Mouse (Mus musculus): ENCODE data around the gene Rgs9. TPM values are rescaled to one million over a fixed set of nuclear protein-coding genes. Genes with fewer than 3 reads are reported as not detected.
"Not testable (repeated sequence)": the region's sequence is repeated elsewhere in the genome, so short reads cannot be mapped to it uniquely, and the experiment has no call there.

Gene Rgs9
- total RNA-seq, 2 experiments from 2014 or later = 17.6 to 31.9 TPM

DNA sequence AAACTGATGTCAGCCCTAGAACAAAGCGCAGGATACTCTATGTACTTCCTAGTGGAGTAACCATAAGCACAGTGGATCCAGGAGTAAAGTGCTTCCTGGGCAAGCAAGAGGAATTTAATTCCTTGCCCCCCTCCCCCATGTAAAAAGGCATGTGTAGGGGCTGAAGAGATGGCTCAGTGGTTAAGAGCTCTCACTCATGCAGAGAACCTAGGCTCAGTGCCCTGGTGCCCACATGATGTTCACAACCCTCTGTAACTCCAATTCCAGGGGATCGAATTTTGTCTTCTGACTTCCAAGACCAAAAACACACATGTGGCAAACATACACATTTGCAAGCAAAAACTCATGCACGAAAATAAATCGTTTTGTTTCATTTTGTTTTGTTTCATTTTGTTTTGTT, 21.5 kb upstream of the Rgs9 start:
- intact Hi-C loops (cut with DNase I) = loop anchor here (5.0 kb wide), 1 partner anchor 268 kb away; no protein-coding TSS in a partner anchor
- DNase-seq (ENCODE audit: low spot score in 2 of 2) = no peak

DNA sequence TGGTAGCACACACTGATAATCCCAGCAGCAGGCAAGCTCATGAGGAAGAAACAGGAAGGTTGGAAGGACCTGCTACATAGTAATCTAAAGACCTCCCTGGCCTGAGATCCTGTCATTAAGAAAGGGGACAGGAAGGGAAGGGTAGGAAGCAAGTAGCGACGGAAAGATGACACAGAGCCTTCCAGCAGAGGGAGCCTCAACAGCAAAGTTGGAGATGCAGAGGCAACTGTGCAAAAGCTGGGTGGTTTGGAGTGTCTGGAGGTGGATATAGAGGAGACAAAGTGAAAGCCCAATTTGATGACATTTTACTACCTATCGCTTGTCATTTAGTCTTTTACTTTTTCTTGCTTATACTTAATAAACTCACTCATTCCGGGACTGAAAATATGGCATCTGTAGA, 19.0 kb upstream of the Rgs9 start:
- DNase-seq (ENCODE audit: low spot score in 2 of 2) = peak; percentile 50 to 69
- intact Hi-C loops (cut with DNase I) = loop anchor here (5.0 kb wide), 1 partner anchor 270 kb away; no protein-coding TSS in a partner anchor

DNA sequence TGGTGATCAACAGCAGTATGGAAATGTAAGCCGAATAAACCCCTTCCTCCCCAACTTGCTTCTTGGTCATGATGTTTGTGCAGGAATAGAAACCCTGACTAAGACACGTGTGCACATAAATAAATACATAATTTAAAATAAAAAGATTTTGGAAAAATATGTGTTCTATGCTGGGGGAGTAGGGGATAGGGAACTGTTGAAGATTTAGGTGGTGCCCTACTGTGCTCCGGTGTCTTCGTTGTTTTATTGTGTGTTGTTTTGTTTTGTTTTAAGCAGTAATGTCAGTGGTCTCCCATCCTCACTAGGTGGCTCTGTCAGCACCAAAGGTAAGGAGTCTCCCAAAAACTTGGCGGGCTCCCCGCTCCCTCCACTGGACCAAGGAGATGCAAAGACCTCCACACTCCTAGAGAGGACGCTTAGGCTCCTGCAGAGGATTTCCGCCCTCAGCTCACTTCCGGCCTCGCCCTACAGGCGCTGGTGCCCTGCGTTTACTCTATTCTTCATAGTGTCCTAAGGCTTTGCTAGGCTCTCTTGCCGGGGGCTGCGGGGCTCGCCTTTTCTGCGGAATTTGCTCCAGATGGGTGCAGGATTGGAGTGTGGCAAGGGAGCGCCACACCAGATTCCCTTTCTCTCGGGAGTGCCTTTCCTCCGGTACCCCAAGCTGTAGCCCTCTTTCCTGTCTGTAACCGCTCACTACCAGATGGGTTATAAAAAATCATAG, 14.1 kb upstream of the Rgs9 start:
- intact Hi-C loops (cut with DNase I) = no loop called here
- peak; percentile 76 to 77 for DNase-seq (ENCODE audit: low spot score in 2 of 2)

DNA sequence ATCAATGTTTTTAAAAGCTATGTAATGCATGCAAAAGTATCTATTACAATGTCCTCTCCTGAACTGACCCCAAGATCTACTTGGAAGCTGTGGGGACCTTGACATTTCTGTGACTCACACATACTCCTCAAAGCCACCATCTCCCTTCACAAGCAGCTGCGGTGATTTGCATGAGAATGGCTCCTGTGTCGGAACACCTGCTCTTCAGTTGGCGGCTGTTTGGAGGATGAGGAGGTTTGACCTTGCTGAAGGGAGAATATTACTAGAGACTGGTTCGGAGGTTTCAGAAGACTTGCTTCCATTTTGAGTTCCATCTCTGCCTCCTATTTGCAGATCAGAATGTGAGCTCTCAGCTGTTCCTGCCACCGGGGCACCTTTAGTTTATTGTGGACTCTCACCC, 7.8 kb upstream of the Rgs9 start:
- intact Hi-C loops (cut with DNase I) = no loop called here
- DNase-seq (ENCODE audit: low spot score in 2 of 2) = no peak

DNA sequence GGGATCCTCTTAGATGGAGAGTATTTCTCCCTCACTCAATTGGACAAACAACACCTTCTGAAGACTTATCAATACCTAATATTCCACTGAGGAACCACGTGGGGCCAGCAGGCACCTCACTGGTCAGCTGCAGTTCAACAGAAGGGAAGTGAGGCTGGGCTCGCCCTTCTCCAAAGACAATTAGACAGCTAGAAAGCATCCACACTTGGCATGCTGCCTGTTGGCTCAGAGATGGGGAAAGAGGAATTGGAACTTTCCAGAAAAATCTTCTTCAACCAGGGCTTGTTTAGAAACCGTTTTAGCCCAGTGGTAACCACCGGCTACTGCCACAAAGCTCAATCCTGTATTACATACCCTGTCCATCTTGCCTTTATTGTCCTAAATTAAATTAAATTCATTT, 4.4 kb upstream of the Rgs9 start:
- DNase-seq (ENCODE audit: low spot score in 2 of 2) = peak; percentile 21 to 23
- intact Hi-C loops (cut with DNase I) = no loop called here

DNA sequence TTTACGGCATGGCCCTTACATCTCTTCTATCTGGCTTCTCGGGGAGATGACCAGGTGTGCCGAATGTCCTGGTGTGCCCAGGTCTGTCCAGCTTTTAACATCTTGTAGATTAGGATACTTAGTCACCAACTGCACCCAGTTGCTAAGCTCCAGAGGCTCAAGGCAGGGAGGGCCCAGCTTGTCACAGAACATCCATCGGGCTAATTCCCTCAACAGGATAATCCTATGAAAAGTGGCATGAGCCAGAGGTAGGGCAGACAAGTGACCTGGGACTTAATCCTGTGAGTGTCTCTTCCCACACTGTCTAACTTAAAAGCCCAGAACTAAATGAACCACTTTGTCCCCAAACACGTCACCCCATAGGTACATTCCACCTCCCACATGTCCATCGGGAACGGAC, 898 bp downstream of the Rgs9 start:
- intact Hi-C loops (cut with DNase I) = no loop called here
- no peak for DNase-seq (ENCODE audit: low spot score in 2 of 2)

DNA sequence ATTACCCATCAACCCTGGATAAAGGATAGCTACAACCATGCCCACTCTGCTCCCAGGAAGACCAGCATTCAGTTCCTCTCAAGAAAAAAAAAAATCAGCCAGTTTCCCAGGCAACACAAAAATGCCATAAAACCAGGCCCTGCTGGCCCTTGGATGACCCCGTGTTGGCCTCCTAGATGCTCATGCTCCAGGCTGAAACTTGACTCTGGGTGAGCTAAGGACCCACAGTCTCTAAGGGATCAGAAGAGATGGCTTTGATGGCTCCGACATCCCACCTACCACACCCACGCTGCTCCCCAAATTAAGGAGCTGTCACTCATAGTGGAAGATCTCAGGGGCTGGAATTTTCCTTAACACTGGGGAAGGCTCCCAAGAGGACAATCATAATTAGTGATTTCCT, 5.9 kb downstream of the Rgs9 start:
- DNase-seq (ENCODE audit: low spot score in 2 of 2) = no peak
- intact Hi-C loops (cut with DNase I) = no loop called here

DNA sequence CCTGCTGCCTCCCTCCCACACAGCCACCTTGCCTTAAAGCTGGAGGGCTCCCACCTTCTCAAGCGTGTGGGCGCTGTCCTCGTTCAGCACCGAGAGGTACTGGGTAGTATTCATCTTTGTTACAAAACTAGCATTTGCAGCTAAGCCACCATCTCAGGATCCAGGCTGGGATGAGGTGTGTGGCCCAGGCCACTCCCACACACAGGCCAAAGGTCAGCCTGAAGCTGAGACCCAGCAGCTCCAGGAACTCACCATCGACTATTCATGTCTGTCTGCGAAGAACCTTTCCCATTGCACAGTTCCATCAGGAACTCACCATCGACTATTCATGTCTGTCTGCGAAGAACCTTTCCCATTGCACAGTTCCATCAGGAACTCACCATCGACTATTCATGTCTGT, 8.6 kb downstream of the Rgs9 start:
- intact Hi-C loops (cut with DNase I); DNase-seq (ENCODE audit: low spot score in 2 of 2): not testable (repeated sequence)

DNA sequence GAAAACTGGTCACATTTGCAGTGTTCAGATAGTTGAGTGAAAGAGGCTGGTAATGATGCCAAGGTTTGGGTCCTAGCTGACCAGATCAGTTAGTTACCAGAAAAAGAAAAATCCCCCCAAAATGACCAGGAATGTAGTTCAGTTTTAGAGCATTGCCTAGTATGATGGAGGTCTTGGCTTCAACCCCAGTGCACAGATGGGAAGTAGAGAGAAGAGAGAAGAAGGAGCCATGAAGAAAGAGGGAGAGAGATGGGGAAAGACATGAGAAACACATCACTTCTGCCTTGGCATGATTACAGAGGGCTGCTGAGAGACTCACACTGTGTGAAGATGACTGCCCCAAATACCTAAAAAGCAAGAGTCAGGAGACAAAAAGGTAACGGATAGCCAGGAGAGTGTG, 13.1 kb downstream of the Rgs9 start:
- intact Hi-C loops (cut with DNase I) = no loop called here
- DNase-seq (ENCODE audit: low spot score in 2 of 2) = no peak

DNA sequence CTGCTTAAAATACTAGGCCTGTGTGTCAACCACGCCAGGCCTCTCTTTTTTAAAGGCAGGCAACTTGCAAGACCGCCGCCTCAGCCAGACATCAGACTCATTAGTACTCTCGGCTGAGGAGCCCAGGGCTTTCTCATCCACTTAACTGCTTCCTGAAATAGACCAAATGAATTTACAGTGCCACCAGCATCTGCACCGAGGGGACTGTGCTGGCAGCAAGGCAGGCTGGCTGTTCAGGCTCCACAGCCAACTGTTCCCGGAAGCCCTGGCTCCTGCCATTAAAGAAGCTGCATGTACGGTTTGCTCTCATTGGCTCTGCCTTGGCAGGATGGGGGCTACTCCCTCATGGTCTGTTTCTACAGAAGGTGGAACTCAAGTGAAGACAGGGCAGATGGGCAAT, 19.7 kb downstream of the Rgs9 start:
- peak; percentile 49 to 56 for DNase-seq (ENCODE audit: low spot score in 2 of 2)
- intact Hi-C loops (cut with DNase I) = no loop called here

DNA sequence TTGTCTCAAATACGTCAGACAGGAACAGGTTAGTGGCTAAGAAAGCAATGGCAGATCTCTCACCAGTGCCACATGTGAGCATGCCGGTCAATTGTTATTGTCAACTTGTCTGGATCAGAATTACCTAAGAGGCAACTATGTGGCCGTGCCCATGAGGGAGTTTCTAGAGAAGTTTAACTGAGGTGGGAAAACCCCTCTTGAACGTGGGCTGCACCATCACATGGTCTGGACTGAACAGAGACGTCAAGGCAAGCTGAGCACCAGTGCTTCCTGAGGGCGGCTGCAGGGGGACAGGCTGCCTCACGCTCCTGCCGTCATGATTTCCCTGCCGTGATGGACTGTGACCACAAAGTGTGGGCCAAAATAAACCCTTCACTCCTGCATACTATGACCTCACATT, 26.5 kb downstream of the Rgs9 start:
- no peak for DNase-seq (ENCODE audit: low spot score in 2 of 2)
- intact Hi-C loops (cut with DNase I) = no loop called here

DNA sequence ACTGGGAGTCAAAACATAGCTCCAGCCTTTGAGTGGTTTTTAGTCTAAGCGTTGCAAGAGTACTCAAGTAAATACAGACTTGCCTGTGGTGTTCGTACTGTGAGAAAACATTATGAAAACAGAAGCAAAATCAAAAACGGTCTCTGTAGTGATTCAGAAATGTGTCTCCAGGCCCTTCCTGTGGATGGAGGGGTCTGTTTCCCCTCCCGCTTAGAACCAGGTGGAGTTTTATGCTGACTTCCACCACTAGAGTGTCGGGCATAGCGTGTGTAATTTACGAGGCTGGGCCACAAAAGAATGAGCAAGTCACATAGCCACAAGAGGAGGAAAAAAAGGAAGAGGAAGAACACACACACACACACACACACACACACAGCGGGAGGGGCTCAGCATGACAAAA, 27.6 kb downstream of the Rgs9 start:
- intact Hi-C loops (cut with DNase I) = no loop called here
- DNase-seq (ENCODE audit: low spot score in 2 of 2) = no peak

DNA sequence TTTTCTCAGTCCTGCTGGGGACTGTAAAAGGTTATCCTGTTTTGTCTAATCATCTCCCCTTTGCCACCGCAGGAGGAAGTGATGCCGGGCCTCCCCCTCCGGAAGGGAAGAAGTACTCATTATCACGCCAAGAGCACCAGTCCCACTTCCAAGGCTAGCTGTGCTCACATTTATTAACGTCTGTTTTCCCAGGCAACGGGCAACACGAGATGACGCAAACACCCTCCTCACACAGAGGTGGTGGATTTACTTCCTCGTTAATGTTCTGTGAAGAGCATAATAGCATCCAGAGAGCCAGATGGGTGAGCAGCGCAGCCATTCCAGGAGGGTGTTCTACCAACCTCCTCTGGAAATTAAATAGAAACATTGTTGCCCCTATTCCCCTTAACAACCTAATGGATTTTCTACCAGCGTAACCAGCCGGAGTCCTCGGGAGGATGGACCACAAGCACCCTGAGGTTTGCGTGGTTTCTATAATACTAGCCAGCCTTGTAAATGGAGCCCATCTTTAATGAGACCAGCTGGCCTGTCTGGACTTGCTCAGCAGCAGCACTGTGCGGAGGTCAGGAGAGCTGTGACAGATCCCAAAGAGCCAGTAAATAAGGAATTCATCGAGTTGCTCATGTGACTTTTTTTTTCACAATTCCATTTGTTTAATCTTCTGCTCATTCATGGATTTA, 28.1 kb downstream of the Rgs9 start:
- DNase-seq (ENCODE audit: low spot score in 2 of 2) = no peak
- intact Hi-C loops (cut with DNase I) = no loop called here

DNA sequence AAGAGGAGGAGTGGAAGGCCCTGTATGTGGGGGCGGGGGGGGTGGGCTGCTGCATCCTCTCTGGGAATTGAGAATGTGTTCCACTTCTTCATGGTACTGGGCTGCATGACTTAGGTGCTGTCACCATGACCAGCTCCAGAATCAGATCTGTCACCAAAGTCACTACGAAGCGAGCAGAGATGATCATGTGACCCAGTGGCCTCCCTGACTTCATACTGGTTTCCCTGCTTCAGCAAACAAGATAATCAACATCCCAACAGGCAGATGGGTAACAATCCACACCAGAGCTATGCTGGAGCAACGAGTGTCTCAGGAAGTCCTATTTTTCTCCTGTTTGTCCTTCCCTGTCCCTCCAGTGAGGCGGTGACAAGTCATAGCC, 28.7 kb downstream of the Rgs9 start:
- intact Hi-C loops (cut with DNase I) = no loop called here
- no peak for DNase-seq (ENCODE audit: low spot score in 2 of 2)

DNA sequence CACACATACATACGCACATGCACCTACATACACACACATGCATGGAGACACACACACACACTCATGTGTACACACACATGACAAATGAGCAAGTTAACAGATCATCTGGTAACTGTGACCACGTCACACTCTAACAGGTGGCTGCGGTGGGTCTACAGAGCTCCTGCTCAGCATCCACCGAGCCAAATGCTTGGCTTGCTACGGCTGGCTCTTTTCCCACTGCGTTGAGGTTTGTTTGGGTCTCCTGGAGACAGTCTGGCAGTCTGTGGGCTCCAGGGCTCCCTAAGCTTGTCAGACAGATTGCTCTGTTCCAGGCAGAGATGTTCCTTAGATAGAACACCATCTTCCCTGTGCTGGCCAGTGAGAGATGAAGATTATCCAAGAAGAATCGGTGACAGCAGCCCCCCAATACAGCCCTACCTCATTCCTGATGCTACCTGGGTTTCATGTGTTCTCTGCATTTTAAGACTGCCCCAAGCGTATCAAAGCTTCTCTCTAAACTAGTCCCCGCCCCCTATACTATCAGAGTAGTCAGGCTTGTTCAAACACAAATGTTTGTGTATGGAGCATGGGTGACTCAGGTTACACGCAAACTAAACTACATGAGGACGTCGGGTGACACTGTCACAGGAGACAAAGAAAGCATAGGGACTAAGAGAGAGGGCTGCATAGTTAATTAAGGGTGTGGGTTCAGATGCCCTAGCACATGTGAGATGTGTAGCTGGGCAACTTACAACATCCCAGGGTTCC, 31.6 kb downstream of the Rgs9 start:
- intact Hi-C loops (cut with DNase I) = no loop called here
- DNase-seq (ENCODE audit: low spot score in 2 of 2) = peak; percentile 70 to 88

DNA sequence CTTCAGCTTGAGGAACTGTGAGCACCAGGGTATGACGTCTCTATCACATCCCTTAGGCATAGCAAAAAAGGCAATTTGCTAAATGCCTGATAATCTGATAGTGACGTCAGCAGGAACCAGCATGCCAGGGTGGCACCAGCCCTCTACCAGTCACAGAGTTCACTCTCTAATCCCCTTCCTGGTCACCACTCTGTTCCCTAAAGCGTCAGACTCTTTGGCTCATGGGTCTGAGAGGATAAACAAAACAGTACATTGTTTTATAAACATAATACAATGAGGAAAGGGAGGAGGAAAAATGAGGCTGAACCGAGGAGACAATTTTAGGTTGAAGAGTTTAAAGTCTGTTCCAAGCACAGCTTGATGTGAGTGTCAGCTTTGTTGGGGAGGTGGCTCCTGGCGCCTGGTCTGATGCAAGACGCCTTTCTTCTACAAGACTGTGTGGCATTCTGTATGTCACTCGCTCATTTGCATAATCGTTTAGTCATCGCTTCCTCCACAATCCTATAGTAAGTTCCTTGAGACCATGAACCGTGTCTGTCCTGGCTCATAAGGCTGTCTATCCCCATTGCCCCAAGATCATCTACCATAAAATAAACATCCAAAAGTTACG, 33.7 kb downstream of the Rgs9 start:
- peak; percentile 36 to 43 for DNase-seq (ENCODE audit: low spot score in 2 of 2)
- intact Hi-C loops (cut with DNase I) = no loop called here

DNA sequence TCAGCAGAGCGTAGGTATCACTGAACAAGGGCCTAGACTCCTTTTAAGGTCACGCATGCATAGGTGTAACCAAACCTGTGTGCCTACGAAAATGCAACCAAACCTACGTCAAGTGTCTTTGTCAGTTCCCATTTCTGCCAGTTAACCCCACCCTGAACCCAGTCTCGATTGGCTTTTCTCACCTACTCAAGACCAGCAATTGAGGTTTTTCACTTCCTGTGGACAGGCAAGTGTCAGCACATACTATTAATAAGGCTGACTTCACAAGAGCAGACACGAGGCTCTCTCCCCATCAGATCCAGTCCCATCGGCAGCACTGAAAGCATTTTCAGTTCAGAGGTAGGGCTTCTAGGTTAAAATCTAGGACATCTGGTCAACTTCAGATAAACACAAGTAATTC, 37.4 kb downstream of the Rgs9 start:
- DNase-seq (ENCODE audit: low spot score in 2 of 2) = no peak
- intact Hi-C loops (cut with DNase I) = no loop called here

DNA sequence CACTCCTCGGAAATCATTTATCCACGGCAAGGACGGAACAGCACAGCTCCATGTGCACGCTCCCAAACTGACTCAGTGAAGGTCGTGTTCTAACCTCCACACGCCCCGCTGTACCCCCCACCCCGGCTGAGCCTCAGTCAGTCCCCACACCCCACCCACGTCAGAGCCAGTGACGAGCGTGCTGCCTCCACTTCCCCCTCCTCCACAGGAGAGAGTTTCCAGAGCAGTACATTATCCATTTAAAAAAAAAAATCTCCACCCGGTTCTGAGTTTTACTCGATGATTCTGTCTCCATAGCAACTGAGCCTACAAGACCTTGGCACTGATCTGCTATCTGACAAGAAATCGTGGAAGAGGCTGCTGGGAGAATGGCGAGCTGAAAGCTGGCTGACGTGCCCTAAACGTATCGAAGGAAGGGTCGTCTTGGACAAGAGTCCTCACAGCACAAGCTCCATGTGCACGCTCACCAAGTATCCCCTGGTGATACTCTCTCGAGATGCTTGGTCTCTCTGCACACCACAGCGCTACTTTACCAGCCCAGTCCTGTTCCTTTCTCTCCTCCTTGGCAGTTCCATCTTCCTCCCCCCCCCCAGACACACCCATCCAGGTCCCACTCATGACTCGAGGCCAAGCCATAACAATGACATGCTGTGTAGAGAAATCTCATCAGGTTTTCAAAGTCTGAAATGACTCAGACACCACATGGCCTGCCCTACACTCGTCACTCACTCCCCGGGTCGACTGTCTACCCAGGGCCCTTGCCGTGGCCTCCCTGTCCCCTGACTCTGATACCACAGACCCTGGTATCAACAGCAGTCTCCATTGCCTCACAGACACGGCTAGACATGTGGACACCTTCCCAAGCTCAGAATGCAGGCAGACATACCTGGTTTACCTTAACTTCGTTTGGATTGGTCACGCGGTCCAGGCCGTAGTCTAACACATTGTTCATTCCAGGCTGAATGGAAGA, 38.7 kb downstream of the Rgs9 start:
- intact Hi-C loops (cut with DNase I) = no loop called here
- DNase-seq (ENCODE audit: low spot score in 2 of 2) = peak; percentile 53 to 72

DNA sequence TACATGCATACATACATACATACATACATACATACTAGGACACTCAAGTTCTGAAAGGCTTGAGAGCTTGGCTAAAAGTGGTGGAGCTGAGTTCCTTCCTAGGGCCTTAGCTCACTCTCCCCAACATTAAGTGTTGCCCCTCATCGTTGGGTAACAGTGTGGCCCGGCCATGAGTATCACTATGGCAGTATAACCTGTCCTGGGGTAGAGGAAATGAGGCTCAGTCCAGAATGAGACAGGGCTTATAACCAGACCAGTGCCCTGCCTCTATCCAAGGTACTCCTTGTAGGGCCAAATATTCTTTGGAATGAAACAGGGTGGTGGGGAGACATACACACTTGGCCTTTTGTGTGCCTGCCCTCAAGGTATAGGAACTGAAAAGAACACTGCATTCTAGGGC, 40.1 kb downstream of the Rgs9 start:
- no peak for DNase-seq (ENCODE audit: low spot score in 2 of 2)
- intact Hi-C loops (cut with DNase I) = no loop called here

Data from left cerebral cortex, postnatal 14 days (tissue).